Mouse (Mus musculus) cerebellum, adult 2 months (tissue): Measurements from ENCODE around the gene Ppm1h.

ENCODE experiments used
- CTCF ChIP-seq: fragments of 200-500 bp; IDR thresholded peaks from 2 replicates; pipeline ENCODE4 v1.5.1; 2011; ENCODE audit warnings: low read depth, mild to moderate bottlenecking, control low read depth, low read length, moderate library complexity, borderline replicate concordance; ENCODE audit not compliant: insufficient read depth
- POLR2A ChIP-seq: fragments of 200-500 bp; IDR thresholded peaks from 2 replicates; pipeline ENCODE4 v1.6.1; 2011; ENCODE audit warnings: low read length, control low read depth, borderline replicate concordance; ENCODE audit not compliant: insufficient read depth

GRCm38 (mm10) chr10:122939546-122939945, 261.0 kb downstream of the Ppm1h start:
- no peak for TF ChIP-seq CTCF
- no peak for TF ChIP-seq POLR2A
